Mouse (Mus musculus): ENCODE data around the gene Otop3.

Gene Otop3

DNA sequence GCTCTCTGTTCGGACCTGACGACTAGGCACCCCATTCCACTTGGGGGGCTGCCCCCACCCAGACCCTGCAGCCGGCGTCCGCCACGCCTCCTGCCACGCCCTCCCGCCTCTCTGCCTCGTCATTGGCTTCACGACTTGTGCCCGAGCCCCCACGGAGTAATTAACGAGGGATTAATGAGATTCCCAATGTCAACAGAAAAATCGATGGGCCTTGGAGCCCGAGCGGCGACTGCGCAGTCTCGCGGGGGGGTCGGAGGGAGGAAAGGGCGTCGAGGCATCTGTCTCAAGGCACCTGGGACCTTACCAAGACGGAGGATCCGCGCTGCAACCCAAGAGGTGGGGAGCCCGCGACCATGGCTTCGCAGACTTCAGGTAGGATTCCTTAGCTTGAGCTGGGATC is at the start of gene Otop3:
Otop3 (plus strand) TSS at position 201 of the 400 bp plus-strand sequence.
- DNase-seq (ENCODE audit: low spot score in 2 of 2) = no peak

DNA sequence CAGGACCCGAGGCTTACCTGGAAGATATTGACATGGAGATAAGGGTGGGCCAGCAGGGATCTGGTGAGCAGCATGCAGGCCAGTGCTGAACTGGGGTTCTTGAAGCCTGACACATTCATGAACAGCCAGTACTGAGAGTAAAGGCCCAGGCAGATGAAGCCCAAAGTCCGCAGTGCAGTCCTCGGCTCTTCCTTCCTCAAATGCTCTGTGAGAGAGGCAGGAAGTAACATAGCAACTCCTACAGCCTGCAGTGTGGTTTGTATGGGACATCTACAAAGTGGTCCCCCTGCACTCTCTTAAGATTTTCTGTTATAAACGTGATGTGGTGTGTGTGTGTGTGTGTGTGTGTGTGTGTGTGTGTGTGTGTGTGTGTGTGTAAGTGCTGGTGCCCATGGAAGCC is 49.2 kb upstream of the Otop3 start:
- DNase-seq (ENCODE audit: low spot score in 2 of 2) = no peak

DNA sequence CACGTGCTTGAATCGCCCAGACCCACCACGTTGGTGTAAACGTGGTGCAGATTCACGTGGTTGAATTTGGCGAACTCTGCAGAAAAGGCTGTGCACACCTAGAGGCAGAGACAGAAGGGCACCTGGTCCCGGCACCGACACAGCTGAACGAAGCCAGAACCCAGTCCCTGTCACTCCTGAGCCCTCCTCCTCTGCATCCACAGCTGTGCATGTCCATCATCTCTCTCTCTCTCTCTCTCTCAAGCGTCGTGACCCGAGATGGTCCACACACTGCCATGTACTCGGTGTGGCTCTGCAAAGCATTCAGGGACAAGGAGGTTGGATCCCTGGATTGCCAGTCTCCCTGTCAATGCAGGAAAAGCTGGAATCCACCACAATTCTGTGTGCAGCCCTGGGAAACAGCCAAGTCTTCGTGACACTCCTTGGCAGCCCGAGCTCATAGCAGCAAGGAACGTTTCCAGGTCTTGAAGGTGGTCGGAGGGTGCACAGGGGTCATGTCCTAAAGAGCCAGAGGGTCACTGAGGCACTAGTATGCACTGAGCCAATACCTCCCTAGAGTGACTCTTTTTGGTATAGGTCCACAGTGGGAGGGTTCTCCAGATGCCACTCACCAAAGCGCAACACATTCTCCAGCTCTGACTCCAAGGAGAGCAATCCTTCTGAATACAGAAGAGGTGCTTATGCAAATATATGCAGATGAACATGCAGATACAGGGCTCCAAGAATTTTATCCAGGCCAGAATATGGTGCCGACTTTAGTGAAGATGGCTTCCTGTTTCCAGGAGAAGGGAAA is 48.1 kb upstream of the Otop3 start:
- no peak for DNase-seq (ENCODE audit: low spot score in 2 of 2)

DNA sequence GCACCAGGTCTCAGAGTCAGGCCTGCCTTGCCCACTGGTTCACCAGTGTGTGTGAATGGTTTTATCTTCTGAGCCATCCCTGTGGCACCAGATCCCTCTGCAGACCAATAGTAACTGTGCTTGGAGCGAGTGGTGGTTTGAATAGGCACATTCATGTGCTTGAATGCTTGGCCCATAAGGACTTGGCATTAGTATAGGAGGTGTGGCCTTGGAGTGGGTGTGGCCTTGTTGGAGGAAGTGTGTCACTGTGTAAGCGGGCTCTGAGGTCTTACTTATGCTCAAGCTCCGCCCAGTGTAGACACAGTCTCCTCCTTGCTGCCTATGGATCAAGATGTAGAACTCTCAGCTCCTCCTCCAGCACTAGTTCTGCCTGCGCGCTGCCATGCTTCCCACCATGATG is 47.1 kb upstream of the Otop3 start:
- no peak for DNase-seq (ENCODE audit: low spot score in 2 of 2)

DNA sequence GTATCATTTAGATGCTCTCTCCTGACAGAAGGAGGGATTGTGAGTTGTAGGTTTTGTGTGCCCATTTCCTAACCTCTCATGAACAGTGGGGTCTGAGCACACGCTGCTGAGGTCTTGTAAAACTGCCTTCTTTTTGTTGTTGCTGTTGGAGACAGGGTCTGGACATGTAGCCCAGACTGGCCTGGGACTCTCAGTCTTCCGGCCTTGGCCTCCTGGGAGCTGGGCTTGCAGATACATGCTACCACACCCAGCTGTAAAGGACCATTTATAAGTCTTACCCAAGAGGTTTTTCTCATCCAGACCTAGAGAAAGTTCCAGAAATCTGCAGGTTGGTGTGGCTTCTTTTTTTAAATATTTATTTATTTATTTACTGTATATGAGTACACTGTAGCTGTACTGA is 46.2 kb upstream of the Otop3 start:
- DNase-seq (ENCODE audit: low spot score in 2 of 2) = no peak

DNA sequence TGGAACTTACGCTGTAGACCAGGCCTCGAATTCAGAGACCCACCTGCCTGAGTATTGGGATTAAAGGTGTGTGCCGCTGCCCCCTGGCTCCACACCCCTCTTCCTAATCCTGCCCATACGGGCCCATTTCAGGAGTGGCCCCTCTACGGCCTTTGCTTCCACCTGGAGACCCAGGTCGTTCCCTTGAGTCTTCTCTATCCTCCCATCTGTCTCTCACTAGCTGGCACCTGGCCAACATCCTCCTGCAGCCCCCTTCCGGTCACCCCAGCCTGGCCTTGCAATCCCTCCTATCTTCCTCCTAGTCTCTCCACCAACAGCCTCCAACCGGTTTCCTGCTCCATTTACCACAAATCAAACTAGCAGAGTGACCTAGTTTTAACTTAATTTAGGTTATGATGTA is 44.6 kb upstream of the Otop3 start:
- no peak for DNase-seq (ENCODE audit: low spot score in 2 of 2)

DNA sequence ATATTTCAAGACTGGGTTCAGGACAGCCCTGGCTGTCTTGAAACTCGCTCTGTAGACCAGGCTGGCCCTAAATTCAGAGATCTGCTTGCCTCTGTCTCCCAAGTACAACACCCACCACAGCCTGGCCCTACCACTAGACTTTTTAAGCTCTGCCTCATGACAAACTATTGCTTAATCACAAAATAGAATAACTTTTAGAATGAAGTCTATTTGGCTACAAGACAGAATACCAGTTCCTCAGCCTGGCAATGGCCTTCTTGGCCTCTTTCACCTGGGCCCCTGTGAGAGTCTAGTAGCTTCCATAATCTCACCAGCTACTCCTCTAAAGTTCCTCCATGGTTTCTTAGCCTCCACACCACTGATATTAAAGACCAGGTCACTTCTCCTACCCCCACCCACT is 44.2 kb upstream of the Otop3 start:
- no peak for DNase-seq (ENCODE audit: low spot score in 2 of 2)

DNA sequence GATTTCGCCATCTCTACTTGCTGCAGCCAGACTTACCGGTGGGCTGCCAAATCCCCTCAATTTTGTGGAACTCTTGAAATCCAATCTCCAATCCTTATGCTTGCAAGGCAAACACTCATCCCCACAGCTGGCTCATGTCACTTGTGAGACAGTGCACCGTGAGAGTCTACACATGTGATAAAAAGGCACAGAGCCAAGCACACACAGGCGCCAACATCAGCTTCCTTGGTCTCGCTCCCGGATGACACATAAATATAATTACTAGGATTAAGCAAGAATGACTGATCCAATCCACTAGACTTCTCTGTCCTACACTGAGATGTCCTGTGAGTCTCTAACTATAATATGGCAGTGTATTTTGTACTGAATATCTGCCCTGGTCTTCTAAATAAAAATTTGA is 43.6 kb upstream of the Otop3 start:
- no peak for DNase-seq (ENCODE audit: low spot score in 2 of 2)

DNA sequence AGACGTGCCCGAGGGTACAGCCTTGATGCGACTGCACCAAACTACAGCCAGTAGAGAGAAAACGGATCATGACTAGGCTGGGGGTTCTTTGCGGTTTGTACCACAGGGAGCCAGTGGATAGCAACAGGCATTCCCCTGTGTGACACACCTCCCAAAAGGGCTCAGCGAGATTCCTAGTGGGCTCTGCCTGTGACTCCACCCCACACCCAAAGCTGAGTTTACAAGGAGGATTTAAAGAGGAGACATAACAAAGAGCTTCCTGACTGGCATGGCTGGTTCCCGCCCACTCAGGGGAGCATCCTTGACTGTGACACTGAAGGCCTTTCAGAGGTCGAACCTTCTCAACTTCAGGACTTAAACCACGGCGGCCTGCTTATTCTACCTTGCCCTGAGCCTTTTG is 43.0 kb upstream of the Otop3 start:
- DNase-seq (ENCODE audit: low spot score in 2 of 2) = no peak

DNA sequence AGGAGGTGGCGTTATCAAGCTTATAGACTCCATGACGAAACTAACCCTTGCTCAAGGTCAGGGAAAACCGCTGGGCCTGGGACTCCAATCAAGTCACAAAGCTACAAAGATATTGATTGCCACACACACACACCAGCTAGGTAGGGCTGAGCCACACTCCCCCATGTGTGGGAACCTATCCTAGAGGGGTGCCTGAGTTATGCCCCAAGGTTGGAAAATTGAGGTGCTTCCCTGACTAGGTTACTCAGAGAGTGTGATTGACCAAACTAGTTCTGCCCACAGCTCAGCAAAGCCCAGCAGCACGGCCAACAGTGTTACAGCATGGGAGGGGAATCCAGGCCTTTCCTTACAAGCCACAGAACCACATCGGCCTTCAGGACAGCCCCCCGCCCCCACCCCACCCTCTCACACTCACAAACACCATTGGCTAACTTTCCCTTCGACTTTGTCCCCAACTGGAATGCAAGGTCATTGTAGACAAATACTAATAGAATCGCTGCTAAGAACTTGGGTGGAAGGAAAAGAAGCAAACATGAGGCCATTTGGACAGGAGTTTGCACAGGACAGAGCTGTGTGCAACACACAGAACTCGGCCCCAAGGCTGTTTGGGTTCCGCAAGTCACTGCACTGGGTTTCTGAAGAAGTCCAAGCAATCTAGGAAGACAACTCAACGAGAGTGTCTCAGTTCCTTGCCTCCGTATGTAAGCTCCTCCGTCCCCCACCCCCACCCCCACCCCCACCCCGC is 41.7 kb upstream of the Otop3 start:
- DNase-seq (ENCODE audit: low spot score in 2 of 2) = no peak

DNA sequence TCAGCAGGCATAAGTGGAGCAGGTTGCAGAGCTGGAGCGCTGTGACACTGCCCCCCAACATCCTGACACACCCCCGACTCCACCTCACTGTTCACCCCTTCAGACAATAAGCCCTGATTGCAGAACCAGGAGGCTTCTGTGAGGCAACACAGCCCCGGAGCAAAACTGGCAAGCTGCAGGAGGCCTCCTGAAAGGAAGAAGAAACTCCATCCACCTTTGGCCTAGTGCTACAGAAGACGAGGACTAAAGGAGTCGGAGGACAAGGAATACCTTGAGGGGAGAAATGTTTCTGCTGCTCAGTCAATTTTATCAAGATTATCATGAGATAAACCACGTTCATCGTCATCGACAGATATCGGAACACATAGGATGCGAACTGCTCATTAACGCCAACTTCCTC is 38.6 kb upstream of the Otop3 start:
- DNase-seq (ENCODE audit: low spot score in 2 of 2) = no peak

DNA sequence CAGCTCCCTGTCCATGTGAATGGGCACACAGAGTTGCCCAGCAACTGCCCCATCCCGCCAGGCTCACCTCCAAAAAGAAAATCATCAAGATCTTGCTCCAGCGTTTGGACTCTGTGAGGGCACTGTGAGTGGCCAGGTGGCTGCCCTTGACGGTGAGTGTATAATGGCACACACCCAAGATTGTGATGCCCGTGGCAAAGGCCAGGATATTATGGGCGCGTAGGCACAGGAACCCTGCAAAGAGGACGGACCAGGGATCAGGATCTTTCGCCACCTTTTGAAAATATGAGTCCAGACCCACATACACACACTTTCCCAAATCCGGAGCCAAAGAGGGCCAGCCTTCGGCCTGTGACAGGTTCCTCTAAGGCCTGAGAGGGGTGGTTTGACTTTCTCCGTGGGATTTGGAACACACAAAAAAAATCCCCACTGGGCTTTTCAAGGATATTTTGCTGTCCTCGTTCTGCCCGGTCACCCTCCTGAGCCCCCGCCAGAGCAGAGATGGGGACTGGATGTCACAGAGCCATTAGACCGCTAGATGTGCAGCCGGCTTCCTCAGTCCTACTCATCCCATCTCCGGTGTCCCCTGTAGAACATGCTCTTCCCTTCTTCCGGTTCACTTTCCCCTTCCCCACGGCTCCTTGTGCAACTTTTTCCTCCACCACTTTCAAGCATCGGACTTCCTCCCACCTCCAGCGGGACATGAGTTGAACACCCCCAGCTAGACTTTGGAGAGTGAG is 37.9 kb upstream of the Otop3 start:
- DNase-seq (ENCODE audit: low spot score in 2 of 2) = no peak

DNA sequence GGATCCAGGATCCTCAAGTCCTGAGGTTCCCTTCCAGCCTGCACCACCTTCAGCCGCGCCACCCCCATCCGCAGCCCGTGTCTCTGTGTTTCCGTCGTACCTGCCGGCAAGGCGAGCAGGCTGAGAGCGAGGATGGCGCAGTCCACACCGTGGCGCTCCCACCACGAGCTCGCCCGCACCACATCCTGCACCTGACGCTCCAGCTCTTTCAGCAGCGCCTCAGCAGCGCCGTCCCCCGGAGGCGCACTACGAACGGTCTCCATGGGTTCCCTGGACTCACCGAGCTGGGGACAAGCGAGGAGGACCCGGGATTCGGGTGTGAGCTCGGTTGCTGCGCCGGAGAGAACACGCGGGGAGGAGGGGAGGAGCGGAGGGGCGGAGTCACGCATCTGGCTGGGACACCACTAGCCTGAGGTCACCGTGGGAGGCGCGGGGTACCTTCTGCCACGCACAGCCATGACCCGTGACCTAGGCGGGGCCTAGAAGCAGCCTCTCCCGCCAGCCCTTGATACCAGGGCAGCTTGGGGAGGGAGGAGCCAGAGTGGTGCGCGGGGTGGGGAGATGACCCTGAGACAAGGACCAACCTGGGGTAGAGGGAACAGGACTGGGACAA is 37.2 kb upstream of the Otop3 start, which contains the start of gene Fads6:
Fads6 (minus strand) TSS at position 450 of the 613 bp plus-strand sequence.
- peak; percentile 56 to 59 for DNase-seq (ENCODE audit: low spot score in 2 of 2)

DNA sequence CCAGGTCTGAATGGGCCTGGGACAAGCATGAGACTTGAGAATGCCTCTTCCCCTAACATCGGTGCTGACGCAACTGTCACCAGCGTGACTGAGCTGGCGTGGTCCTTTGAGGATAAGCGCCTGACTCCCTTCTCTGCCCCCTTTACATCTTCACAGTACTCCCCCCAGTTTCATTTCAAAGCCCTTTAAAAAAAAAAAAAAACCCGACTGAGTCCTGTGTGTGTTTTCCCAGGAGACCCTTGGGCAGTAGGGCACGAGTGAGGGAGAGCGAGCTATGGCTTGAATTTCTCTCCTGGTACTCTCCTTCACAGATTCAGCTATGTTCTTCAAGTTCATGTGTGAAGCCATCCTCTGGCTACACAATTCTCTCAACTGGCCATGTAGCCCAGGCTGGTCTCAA is 36.4 kb upstream of the Otop3 start:
- DNase-seq (ENCODE audit: low spot score in 2 of 2) = no peak

DNA sequence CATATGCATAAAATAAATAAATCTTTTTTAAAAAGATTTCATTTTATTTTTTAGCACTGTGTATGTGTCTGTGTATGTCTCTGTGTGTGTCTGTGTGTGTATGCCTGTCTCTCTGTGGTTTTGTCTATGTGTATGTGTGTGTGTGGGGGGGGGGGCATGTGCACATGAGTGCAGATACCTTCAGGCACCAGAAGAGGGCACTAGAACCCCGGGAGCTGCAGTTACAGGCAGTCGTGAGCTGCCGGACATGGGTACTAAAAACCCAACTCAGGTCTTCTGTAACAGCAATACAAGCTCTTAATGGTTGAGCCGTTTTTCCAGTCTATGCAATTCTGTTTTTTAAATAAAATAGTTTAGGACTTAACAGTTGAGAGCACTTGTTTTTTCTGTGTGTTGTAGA is 33.8 kb upstream of the Otop3 start:
- no peak for DNase-seq (ENCODE audit: low spot score in 2 of 2)

DNA sequence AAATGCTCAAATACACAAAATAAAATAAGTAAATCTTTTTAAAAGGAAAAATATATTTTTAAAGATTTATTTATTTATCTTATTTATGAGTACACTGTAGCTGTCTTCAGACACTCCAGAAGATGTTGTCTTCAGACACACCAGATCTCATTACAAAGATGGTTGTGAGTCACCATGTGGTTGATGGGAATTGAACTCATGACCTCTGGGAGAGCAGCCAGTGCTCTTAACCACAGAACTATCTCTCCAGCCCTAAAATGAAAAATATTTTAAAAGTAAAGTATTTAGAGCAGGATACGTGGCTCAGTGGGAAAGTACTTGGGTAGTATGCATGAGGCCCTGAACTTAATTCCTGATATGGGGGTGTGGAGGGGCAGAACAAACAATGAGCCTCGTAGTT is 33.2 kb upstream of the Otop3 start:
- DNase-seq (ENCODE audit: low spot score in 2 of 2) = no peak

DNA sequence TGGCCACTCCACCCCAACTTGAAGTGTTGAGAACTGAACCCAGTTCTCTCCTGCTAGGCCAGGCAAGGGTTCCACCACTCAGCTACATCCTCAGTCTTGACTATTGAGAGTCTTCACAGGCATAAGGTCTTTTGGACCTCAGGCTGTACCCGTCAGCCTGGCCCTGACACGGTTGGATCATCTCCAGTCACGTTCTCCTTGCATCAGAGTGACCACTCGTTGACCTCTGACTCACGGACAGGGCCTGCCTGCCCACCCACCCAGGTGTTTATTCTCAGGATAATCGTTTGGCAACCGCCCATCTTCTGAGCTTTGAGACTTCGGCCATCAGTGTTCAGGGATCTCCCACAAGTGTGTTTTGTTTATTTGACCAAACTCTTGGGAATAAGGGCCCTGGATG is 31.4 kb upstream of the Otop3 start:
- no peak for DNase-seq (ENCODE audit: low spot score in 2 of 2)

DNA sequence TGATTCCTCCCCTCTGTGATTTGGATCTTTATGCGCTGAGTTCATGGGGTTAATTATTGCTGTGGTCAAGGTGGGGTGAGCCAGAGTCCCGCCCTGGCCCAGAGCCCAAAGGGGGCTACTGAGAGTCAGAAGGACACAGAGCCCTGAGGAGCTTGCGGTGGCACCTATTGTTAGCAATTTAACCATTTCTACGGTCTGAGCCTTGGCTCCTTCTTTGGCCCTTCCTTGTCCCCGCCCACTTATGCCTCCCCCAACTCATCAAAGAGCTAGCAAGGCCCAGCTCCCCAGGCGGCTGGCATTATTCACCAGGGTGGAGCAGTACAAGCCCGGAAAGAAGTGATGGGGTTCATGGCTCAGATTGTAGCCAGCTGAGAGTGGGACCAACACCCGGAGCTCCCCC is 27.7 kb upstream of the Otop3 start, which contains the start of gene Otop2:
Otop2 (plus strand) TSS at position 301 of the 400 bp plus-strand sequence.
- DNase-seq (ENCODE audit: low spot score in 2 of 2) = no peak

DNA sequence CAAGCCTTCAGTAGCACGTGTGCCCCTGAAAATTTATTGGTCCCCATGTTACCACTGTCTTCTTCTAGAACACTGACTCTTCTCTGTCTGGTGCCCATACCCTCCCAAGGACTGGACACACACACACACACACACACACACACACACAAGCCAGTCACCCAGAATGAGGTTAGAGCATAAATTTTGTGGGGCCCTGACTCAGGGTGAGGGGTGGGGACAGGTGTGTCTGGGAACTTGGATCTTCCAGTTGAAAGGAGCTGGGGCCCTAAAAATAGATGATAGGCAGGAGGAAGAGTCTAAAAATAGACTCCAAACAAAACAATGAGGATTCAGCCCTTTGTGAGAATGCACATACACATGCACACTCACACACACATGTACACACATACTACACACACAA is 25.8 kb upstream of the Otop3 start:
- no peak for DNase-seq (ENCODE audit: low spot score in 2 of 2)

DNA sequence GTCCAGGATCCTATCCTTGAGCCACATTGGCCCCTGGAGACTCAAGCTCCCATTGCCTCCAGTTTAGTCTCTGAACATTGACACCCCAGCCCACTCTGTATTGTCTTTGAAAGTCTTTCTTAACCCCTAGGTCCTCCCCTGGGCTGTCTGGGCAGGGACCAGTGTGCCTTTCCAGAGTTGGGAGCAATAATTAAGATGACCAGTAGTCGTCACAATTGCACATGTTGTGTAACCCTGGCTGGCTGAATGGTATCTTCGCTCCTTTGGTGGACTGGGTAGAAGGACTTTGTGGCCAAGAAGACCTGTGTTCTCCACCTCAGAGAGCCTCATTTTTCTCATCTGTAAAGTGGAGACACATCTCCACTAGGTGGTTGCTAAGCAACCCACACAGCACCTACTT is 20.3 kb upstream of the Otop3 start:
- DNase-seq (ENCODE audit: low spot score in 2 of 2) = no peak

DNA sequence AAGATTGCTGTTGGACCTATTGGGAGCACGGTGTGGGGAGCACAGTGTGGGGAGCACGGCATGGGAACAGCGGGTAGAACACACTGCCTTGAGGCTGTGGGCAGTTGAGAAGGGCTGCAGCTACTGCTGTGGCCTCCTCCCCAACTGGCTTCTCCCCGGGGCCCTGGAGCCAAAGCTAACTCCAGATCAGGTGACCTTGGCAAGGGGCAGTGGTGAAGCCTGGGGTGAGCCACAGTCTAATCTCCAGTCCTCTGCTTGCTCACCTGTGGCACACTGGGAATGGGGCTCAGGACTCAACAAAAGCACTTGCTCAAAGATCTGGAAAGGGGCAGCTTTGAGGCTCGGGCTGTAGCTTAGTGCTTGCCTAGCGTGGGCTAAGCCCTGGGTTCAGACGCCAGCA is 17.3 kb upstream of the Otop3 start:
- DNase-seq (ENCODE audit: low spot score in 2 of 2) = no peak

Data from frontal cortex, postnatal 10 days (tissue).